Mouse (Mus musculus): ENCODE data around the gene Ankar. TPM values are rescaled to one million over a fixed set of nuclear protein-coding genes. Genes with fewer than 3 reads are reported as not detected.

Ankar gene
- polyA plus RNA-seq, 1 experiment from 2014 or later = not detected

DNA sequence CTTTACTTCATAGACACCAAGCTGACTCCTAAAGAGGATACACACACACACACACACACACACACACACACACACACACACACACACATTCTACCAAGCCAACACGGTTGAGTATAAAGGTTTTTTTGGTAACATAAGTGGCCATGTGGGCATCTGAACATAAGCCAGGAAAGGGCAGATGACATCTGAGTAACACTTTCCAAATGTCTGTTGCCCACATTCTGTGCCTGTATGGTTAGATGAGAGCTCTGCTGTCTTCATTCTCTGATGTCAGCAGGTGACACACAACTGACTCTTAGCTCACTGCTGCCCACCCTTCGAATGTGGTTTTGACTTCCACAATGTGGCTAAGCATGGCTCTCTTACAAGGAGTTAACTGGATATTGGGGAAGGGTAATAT, 24.0 kb upstream of the Ankar start:
- Histone ChIP-seq H3K9ac (no peak overlapping the region), H3K4me2 (no peak overlapping the region), H3K4me3 (no peak overlapping the region), H3K36me3 (peaks cover 4% of the 10 kb centered on the region), H3K27me3 (replicated peaks) (no peaks in the 10 kb centered on the region), H3K9me3 (replicated peaks) (no peaks in the 10 kb centered on the region), H3K4me1 (replicated peaks) (no peaks in the 10 kb centered on the region; the same call in 1 of the 2 replicates), H3K27ac (ENCODE audit: poor library complexity, severe bottlenecking) (no peak overlapping the region)
- no peak for ATAC-seq (ENCODE audit: insufficient number of reproducible peaks, low FRiP score)
- 82% methylated on average over 2 of the region's 2 CpGs for WGBS

DNA sequence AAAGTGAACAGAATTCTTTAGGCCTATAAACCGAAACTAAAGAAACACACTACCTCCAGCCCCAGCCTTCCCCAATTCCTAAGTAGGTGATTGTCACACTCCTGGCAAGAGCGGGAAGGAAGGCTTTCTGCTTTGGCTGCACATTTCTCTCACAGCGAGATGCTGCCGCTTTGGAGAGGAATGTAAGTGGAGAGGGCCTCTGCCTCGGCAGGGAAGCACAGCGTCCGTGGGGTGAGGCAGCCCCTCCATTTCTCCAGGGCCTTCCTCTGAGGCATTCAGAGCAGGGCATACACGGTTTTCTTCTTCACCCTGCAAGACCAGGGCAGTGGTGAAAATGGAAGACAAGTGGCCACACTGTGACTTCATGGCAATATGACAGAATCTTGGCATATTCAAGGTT, 22.3 kb upstream of the Ankar start:
- 43% methylated on average over 8 of the region's 8 CpGs for WGBS
- ATAC-seq (ENCODE audit: insufficient number of reproducible peaks, low FRiP score) = no peak
- no peaks in the 10 kb centered on the region; the same call in 1 of the 2 replicates for H3K4me1 ChIP-seq (replicated peaks)
- no peak overlapping the region for H3K4me3 ChIP-seq
- no peak overlapping the region for H3K27ac ChIP-seq (ENCODE audit: poor library complexity, severe bottlenecking)
- no peak overlapping the region for H3K9ac ChIP-seq
- H3K36me3 ChIP-seq = peaks cover 4% of the 10 kb centered on the region
- H3K4me2 ChIP-seq = no peak overlapping the region
- no peaks in the 10 kb centered on the region for H3K27me3 ChIP-seq (replicated peaks)
- H3K9me3 ChIP-seq (replicated peaks) = no peaks in the 10 kb centered on the region

DNA sequence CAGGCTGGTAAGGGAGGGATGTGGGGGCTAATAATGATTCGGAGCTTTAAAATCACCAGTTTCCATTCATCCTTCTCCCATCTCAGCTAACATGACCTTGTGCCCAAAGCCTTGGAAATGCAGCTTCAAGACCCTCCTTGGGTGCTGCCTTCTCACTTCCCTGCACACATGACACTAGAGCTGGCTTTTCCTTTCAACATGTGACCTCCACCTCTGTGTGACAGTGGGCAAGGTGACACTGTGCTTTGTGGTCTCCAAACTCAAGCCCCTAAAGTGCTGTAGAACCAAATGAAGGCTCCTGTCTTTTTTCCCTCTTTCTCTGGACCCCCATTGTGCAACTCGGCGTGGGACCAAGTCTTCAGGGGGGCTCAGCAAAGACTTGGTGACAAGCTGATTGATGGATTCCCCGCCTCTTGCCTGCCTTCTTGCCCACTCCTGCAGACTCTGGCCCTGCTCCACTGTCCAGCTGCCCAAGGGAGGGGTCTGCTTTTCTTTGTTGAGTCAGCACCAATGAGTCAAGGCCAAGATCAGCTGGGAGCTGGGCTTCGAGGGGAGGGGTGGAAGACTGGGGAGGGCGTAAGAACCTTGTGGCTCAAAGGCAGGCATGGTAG, 19.8 kb upstream of the Ankar start:
- Histone ChIP-seq H3K9me3 (replicated peaks) (no peaks in the 10 kb centered on the region), H3K4me1 (replicated peaks) (no peaks in the 10 kb centered on the region; the same call in 1 of the 2 replicates), H3K4me2 (no peak overlapping the region), H3K36me3 (peaks cover 9% of the 10 kb centered on the region), H3K27me3 (replicated peaks) (no peaks in the 10 kb centered on the region), H3K4me3 (no peak overlapping the region), H3K27ac (ENCODE audit: poor library complexity, severe bottlenecking) (no peak overlapping the region), H3K9ac (no peak overlapping the region)
- WGBS = 54% methylated on average over 6 of the region's 6 CpGs
- no peak for ATAC-seq (ENCODE audit: insufficient number of reproducible peaks, low FRiP score)

DNA sequence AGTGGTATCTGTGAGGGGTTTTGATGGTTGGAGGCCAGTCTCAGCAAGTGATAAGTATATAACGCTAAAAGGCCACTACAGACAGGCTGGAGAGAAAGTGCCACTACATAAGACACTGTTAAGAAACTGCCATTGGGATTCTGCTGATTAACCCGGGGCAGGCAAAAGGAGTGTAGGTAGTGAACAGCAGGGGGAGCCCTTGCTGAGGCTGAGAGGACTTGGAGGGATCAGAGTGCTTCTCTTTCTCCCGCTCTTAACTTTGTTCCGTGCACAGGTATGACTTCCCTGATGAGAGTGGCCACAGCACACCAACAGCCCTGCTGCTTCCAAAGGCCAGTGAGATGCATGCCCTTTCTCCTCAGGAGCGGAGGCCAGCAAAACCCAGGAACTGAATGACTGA, 18.5 kb upstream of the Ankar start:
- no peak overlapping the region for H3K9ac ChIP-seq
- H3K27ac ChIP-seq (ENCODE audit: poor library complexity, severe bottlenecking) = no peak overlapping the region
- no peaks in the 10 kb centered on the region; the same call in 1 of the 2 replicates for H3K4me1 ChIP-seq (replicated peaks)
- ATAC-seq (ENCODE audit: insufficient number of reproducible peaks, low FRiP score) = no peak
- no peaks in the 10 kb centered on the region for H3K27me3 ChIP-seq (replicated peaks)
- no peak overlapping the region for H3K4me2 ChIP-seq
- WGBS = 19% methylated on average over 5 of the region's 5 CpGs
- peaks cover 20% of the 10 kb centered on the region for H3K36me3 ChIP-seq
- H3K9me3 ChIP-seq (replicated peaks) = no peaks in the 10 kb centered on the region
- H3K4me3 ChIP-seq = no peak overlapping the region

DNA sequence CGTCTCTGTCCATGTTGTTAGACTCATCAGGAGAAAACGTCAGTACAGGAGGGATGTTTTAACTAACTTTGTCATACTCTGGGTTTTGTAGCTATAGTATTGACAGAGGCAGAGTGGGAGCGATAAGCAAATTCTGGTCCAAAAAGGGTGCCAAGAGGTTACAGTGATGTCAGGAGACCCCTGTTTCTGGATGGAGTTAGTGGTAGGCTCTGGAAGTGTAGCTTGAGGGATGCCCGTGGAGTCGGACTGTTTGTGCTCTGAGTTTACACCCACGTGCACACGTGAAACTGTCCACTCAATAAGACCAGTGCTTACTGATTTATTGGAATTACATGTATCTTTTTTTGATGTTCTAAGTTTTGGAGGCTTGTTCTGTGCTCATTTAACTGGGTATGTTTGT, 17.2 kb upstream of the Ankar start:
- Histone ChIP-seq H3K9me3 (replicated peaks) (no peaks in the 10 kb centered on the region), H3K4me1 (replicated peaks) (peaks cover 9% of the 10 kb centered on the region), H3K4me3 (no peak overlapping the region), H3K27me3 (replicated peaks) (no peaks in the 10 kb centered on the region), H3K9ac (no peak overlapping the region), H3K4me2 (no peak overlapping the region), H3K27ac (ENCODE audit: poor library complexity, severe bottlenecking) (no peak overlapping the region), H3K36me3 (peaks cover 32% of the 10 kb centered on the region)
- WGBS = 91% methylated on average over 7 of the region's 7 CpGs
- ATAC-seq (ENCODE audit: insufficient number of reproducible peaks, low FRiP score) = no peak

DNA sequence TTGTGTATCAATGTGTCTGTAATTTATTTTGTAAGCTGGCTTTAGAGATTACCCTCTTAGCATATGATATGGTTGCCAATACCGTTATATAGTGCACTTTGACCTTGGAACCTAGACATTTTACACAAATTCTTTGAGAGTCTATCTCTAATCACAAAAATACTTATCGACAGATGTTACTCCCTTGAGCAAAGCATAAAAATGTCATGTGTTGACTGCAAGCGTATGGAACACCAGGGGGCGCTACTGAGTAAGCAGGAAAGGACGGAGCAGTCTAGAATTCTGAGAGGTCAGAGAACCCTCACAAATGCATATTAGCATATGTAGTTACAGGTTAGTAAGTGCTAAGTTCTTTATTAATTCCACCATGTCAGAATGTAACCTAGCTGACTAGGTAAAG, 16.5 kb upstream of the Ankar start:
- H3K4me1 ChIP-seq (replicated peaks) = peaks cover 13% of the 10 kb centered on the region
- no peak overlapping the region for H3K4me2 ChIP-seq
- H3K36me3 ChIP-seq = peaks cover 33% of the 10 kb centered on the region
- H3K27me3 ChIP-seq (replicated peaks) = no peaks in the 10 kb centered on the region
- H3K4me3 ChIP-seq = no peak overlapping the region
- H3K9me3 ChIP-seq (replicated peaks) = no peaks in the 10 kb centered on the region
- ATAC-seq (ENCODE audit: insufficient number of reproducible peaks, low FRiP score) = no peak
- H3K27ac ChIP-seq (ENCODE audit: poor library complexity, severe bottlenecking) = no peak overlapping the region
- 13% methylated on average over 5 of the region's 5 CpGs for WGBS
- H3K9ac ChIP-seq = no peak overlapping the region

DNA sequence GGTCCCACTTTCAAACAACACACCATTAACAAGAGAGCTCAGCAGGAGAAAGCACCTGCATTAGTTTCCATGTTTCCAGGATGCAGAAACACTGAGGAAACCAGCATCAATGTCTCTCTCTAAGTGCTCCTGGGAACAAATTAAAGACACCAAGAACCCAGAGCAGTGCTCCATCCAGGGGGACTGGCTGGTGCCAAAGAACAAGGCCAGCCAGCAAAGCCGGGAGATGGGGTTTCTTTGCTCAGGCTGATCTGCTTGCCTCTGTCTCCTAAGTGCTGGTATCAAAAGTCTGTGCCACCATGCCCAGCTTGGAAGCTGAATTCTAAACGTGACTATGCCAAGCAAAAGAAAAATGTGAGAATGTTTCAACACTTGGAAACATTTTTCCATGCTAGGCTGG, 16.0 kb upstream of the Ankar start:
- no peak for ATAC-seq (ENCODE audit: insufficient number of reproducible peaks, low FRiP score)
- peaks cover 13% of the 10 kb centered on the region for H3K4me1 ChIP-seq (replicated peaks)
- peaks cover 33% of the 10 kb centered on the region for H3K36me3 ChIP-seq
- H3K4me3 ChIP-seq = no peak overlapping the region
- WGBS = 53% methylated on average over 2 of the region's 2 CpGs
- no peaks in the 10 kb centered on the region for H3K9me3 ChIP-seq (replicated peaks)
- no peak overlapping the region for H3K4me2 ChIP-seq
- H3K27me3 ChIP-seq (replicated peaks) = no peaks in the 10 kb centered on the region
- H3K9ac ChIP-seq = no peak overlapping the region
- H3K27ac ChIP-seq (ENCODE audit: poor library complexity, severe bottlenecking) = no peak overlapping the region

DNA sequence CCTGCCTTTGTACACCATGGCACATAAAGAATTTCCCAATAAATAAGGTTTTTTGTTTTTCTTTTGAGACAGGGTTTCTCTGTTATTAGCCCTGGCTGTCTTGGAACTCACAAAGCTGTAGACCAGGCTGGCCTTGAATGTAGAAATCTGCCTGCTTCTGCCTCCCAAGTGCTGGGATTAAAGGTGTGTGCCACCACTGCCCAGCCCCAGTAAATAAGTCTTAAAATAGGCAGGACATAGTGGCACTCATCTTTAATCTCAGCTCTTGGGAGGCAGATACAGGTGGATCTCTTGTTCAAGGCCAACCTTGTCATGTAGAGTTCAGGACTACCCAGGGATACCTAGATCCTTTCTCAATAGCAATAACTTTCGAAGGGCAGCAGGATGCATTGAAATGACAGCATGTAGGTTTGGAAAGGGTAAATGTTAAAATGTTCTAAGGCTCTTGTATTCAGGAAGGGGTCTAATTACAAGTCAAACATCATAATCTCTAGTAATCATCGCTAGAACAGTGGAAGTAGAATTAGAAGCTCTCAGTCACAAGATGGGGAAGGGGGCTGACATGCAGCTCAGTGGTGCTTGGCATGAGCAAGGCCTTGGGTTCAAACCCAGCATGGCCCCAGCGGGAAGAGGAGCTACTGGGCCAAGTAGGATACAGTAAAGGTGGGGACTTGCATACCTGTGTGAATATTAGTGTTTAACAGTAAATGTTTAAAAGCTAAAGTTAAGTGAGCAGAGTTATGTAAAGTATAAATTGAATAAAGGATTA, 15.4 kb upstream of the Ankar start:
- Histone ChIP-seq H3K9me3 (replicated peaks) (no peaks in the 10 kb centered on the region), H3K4me3 (no peak overlapping the region), H3K27ac (ENCODE audit: poor library complexity, severe bottlenecking) (no peak overlapping the region), H3K4me2 (no peak overlapping the region), H3K27me3 (replicated peaks) (no peaks in the 10 kb centered on the region), H3K4me1 (replicated peaks) (peaks cover 13% of the 10 kb centered on the region), H3K9ac (no peak overlapping the region), H3K36me3 (peaks cover 33% of the 10 kb centered on the region)
- ATAC-seq (ENCODE audit: insufficient number of reproducible peaks, low FRiP score) = no peak
- 74% methylated on average over 3 of the region's 3 CpGs for WGBS

DNA sequence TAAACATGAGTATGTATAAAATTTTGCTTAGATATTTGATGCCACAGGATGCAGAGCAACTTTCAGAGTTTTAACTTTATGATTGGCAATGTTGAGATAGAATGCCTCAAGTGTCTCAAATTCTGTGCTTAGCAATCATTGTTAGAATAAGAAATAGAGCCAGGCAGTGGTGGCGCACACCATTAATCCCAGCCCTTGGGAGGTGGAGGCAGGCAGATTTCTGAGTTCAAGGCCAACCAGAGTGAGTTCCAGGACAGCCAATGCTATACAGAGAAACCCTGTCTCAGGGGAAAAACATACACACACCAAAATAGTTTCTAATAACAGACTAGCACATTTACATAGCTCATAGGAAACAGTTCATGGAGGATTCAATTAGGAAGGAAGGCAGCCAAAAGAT, 14.7 kb upstream of the Ankar start:
- H3K4me3 ChIP-seq = no peak overlapping the region

DNA sequence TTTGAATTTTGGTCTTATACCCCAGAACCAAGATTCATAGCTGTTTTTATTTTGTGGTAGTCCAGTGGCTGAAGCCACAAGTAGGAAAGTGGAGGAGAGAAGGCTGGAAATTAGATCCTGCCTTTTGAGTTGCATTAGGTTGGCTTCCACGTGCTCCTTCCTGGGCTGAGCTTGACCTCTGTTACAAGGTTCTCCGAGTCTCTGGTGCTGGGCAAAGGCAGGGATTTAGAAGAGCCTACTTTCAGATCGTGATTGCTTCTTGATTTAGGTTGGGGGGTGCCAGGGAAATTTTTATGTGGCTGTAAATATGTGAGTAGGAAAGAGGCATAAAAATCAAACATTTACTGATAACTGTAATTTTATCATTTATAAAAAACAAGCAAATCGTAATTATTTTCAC, 14.2 kb upstream of the Ankar start:
- H3K36me3 ChIP-seq = peaks cover 29% of the 10 kb centered on the region
- no peak for ATAC-seq (ENCODE audit: insufficient number of reproducible peaks, low FRiP score)
- H3K27me3 ChIP-seq (replicated peaks) = no peaks in the 10 kb centered on the region
- no peak overlapping the region for H3K27ac ChIP-seq (ENCODE audit: poor library complexity, severe bottlenecking)
- H3K4me1 ChIP-seq (replicated peaks) = peaks cover 13% of the 10 kb centered on the region
- no peak overlapping the region for H3K4me2 ChIP-seq
- no peaks in the 10 kb centered on the region for H3K9me3 ChIP-seq (replicated peaks)
- 71% methylated on average over 4 of the region's 4 CpGs for WGBS
- no peak overlapping the region for H3K9ac ChIP-seq
- H3K4me3 ChIP-seq = no peak overlapping the region

More for the DNA sequence above, 14.7 kb upstream of the Ankar start:
- H3K27me3 ChIP-seq (replicated peaks) = no peaks in the 10 kb centered on the region
- H3K9me3 ChIP-seq (replicated peaks) = no peaks in the 10 kb centered on the region
- H3K36me3 ChIP-seq = peaks cover 31% of the 10 kb centered on the region
- ATAC-seq (ENCODE audit: insufficient number of reproducible peaks, low FRiP score) = no peak
- H3K4me2 ChIP-seq = no peak overlapping the region
- H3K27ac ChIP-seq (ENCODE audit: poor library complexity, severe bottlenecking) = no peak overlapping the region
- peaks cover 13% of the 10 kb centered on the region for H3K4me1 ChIP-seq (replicated peaks)
- WGBS = 87% methylated on average over 1 of the region's 1 CpGs
- no peak overlapping the region for H3K9ac ChIP-seq

DNA sequence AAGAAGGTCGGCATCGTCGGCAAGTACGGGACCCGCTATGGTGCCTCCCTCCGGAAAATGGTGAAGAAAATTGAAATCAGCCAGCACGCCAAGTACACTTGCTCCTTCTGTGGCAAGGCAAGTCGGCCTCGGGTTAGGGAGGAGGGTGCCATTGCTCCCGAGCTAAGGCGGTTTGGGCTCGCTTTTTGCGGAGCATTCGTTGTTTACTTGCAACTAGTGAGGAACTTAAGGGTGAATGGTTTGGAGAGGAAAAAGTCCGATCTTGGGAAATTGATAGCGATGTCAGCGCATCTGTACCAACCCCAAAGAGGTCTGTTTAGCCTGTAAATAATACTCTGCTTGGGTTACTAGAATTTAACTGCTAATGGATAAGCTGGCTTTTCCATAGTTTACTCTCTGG, 11.3 kb upstream of the Ankar start:
- Histone ChIP-seq H3K27ac (ENCODE audit: poor library complexity, severe bottlenecking) (peak overlapping the region; percentile 86), H3K9ac (peak overlapping the region; percentile 94), H3K4me3 (peak overlapping the region; percentile 76), H3K4me2 (peak overlapping the region; percentile 82), H3K36me3 (peaks cover 29% of the 10 kb centered on the region), H3K9me3 (replicated peaks) (no peaks in the 10 kb centered on the region), H3K4me1 (replicated peaks) (peaks cover 13% of the 10 kb centered on the region), H3K27me3 (replicated peaks) (no peaks in the 10 kb centered on the region)
- peak; percentile 13; the same call in 1 of the 2 replicates for ATAC-seq (ENCODE audit: insufficient number of reproducible peaks, low FRiP score)
- WGBS = 1% methylated on average over 17 of the region's 17 CpGs
